Mouse (Mus musculus) intestine, embryonic 15.5 days (tissue): ENCODE results near the gene Obp2a. TPM values are rescaled to one million over a fixed set of nuclear protein-coding genes. Genes with fewer than 3 reads are reported as not detected.
"Not testable (repeated sequence)": the region's sequence is repeated elsewhere in the genome, so short reads cannot be mapped to it uniquely, and the experiment has no call there.

Experiments used
- ATAC-seq: fragments of 200-750 bp; cut with Nextera tagmentation; 2 replicates; pipeline ENCODE4 v1.8.0; 2017; ENCODE audit warnings: moderate TSS enrichment, moderate library complexity
- H3K27ac ChIP-seq: fragments of 300-500 bp; sonication (generic); 2 replicates; pipeline ENCODE4 v1.5.1; 2015; ENCODE audit warnings: mild to moderate bottlenecking, inconsistent platforms
- H3K27me3 ChIP-seq: fragments of 300-500 bp; sonication (generic); replicated peaks from 2 replicates; pipeline ENCODE4 v1.6.1; 2015; ENCODE audit warnings: inconsistent platforms
- H3K36me3 ChIP-seq: fragments of 300-500 bp; sonication (generic); 2 replicates; pipeline ENCODE4 v1.6.1; 2015; ENCODE audit warnings: inconsistent platforms
- H3K4me1 ChIP-seq: fragments of 300-500 bp; sonication (generic); replicated peaks from 2 replicates; pipeline ENCODE4 v1.6.1; 2015; ENCODE audit warnings: inconsistent platforms
- H3K4me2 ChIP-seq: fragments of 300-500 bp; sonication (generic); replicated peaks from 2 replicates; pipeline ENCODE4 v1.6.1; 2015; ENCODE audit warnings: mild to moderate bottlenecking, inconsistent platforms
- H3K4me3 ChIP-seq: fragments of 300-500 bp; sonication (generic); replicated peaks from 2 replicates; pipeline ENCODE4 v1.5.1; 2015; ENCODE audit warnings: inconsistent platforms
- H3K9ac ChIP-seq: fragments of 300-500 bp; sonication (generic); 2 replicates; pipeline ENCODE4 v1.6.1; 2015; ENCODE audit warnings: inconsistent platforms
- H3K9me3 ChIP-seq: fragments of 300-500 bp; sonication (generic); 2 replicates; pipeline ENCODE4 v1.6.1; 2016; ENCODE audit warnings: inconsistent platforms
- WGBS: fragments of 180-500 bp; shearing (Covaris S2); methylation state at CpG from one replicate; pipeline ENCODE4 v1.1.7; 2015; 5-methylcytosine and 5-hydroxymethylcytosine counted together
- polyA plus RNA-seq: library from polyadenylated mRNA; unstranded; fragments of >200 nt; fragmentation: Nextera tagmentation; extraction: Ambion mirVana; gene quantifications from 2 replicates; pipeline ENCODE4 v1.2.1, GENCODE M21; 2015

Gene Obp2a
- polyA plus RNA-seq, 1 experiment from 2014 or later = not detected

DNA sequence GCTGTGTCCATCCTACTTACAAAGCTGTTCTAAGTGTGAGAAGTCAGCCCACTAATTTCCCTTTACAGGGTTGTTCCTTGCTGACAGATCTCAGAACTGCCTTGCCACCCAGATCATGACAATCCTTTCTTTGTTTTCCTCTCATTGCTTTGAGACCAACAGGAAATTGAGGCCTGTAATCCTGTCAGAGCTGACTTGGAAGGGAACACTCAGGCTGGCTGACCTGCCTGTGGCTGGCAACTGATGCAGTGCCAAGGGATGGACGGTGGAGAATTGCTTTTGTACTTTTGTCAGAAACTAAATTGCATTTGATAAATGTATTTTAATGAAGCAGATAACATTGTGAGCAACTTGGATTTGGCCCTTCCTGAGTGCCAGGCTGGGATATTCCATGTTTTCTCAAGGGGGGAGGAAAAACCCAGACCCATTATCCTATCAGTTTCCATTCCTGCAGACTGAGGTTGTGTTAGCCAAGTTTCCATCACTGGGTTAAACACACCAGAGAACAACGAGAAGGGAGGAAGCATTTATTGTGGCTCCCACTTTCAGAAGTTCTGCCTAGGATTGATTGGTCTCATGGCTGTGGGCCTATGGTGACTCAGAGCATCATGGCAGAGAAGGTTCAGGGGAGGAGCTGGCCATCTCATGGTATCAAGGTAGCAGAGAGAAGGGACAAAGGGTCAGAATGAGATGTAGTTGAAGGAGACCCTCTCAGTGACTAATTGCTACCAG lies 33.5 kb downstream of the Obp2a start:
- H3K27ac ChIP-seq = no peak overlapping the region
- no peak for ATAC-seq
- no peak overlapping the region for H3K4me2 ChIP-seq
- no peaks in the 10 kb centered on the region for H3K9me3 ChIP-seq
- 54% methylated on average over 2 of the region's 2 CpGs for WGBS
- no peaks in the 10 kb centered on the region for H3K36me3 ChIP-seq
- no peaks in the 10 kb centered on the region for H3K27me3 ChIP-seq
- H3K4me3 ChIP-seq = no peak overlapping the region
- no peaks in the 10 kb centered on the region for H3K4me1 ChIP-seq
- no peak overlapping the region for H3K9ac ChIP-seq

DNA sequence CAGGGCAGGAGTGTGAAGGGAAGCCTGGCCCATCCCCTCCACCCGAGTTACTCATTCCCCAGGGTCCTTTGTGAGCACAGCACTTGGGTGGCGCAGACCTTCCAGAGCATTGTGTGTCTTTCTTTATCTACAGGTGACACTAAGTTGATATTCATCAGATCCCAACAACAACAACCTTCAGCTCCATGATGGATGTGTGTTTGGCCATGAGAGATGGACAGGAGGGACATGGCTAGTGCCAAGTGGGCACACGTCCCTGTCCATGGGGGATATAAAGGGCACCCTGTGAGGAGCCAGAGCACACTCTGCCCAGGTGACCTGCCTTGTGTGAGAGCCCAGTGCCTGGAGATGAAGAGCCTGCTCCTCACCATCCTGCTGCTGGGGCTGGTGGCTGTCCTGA lies 36.9 kb downstream of the Obp2a start, which contains the start of gene Obp2b:
Gene Obp2b, plus strand, starts transcription at position 301 of the 400 bp plus-strand sequence.
- not testable (repeated sequence) for H3K36me3 ChIP-seq, H3K27ac ChIP-seq, H3K27me3 ChIP-seq, H3K4me1 ChIP-seq, H3K4me3 ChIP-seq, H3K9me3 ChIP-seq, H3K4me2 ChIP-seq, H3K9ac ChIP-seq, ATAC-seq
- 72% methylated on average over 3 of the region's 3 CpGs for WGBS

DNA sequence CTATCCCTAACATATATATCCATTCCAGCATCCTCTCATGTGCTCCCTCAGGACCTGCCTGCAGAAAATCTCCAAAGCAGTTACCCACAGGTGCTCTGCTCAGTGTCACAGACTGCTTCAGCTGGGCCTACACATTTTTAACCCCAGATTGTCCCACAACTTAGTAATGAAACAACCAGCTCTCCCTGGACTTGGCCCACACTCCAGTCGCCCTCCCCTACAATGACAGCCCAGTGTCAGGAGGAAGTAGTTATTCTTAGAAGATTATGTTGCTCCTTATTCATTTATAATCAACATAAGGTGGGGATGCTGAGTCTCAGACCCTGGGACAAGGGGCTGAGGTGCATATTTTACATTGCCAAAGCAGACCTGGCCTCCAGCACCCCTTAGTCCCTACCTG lies 41.8 kb downstream of the Obp2a start:
- Histone ChIP-seq H3K4me1 (no peaks in the 10 kb centered on the region), H3K9me3 (no peaks in the 10 kb centered on the region), H3K27ac (no peak overlapping the region), H3K27me3 (no peaks in the 10 kb centered on the region), H3K4me2 (no peak overlapping the region), H3K9ac (no peak overlapping the region), H3K36me3 (no peaks in the 10 kb centered on the region), H3K4me3 (no peak overlapping the region)
- no peak for ATAC-seq
- 71% methylated on average over 1 of the region's 1 CpGs for WGBS

Other genes starting within 250 kb of the Obp2a start
- 2.2 and 3.0 TPM in 2 replicates for gene Clic3, start 243.2 kb upstream of the Obp2a start, polyA plus RNA-seq
- 28.0 and 33.2 TPM in 2 replicates for gene Paxx, start 238.9 kb upstream of the Obp2a start, polyA plus RNA-seq
- gene Ptgds, start 230.0 kb upstream of the Obp2a start, polyA plus RNA-seq = 4.6 and 5.8 TPM in 2 replicates
- not detected in 2 replicates for gene Lcn12, start 206.1 kb upstream of the Obp2a start, polyA plus RNA-seq
- gene Fbxw5, start 199.3 kb upstream of the Obp2a start, polyA plus RNA-seq = 57.5 and 65.2 TPM in 2 replicates
- 5.4 and 8.3 TPM in 2 replicates for gene C8g, start 198.3 kb upstream of the Obp2a start, polyA plus RNA-seq
- gene Traf2, start 153.1 kb upstream of the Obp2a start, polyA plus RNA-seq = 26.7 and 32.4 TPM in 2 replicates
- gene Edf1, start 142.2 kb upstream of the Obp2a start, polyA plus RNA-seq = 339 and 367 TPM in 2 replicates
- gene Mamdc4, start 125.2 kb upstream of the Obp2a start, polyA plus RNA-seq = 297 and 389 TPM in 2 replicates
- 163 and 190 TPM in 2 replicates for gene Phpt1, start 124.8 kb upstream of the Obp2a start, polyA plus RNA-seq
- 1.7 and 2.9 TPM in 2 replicates for gene Ajm1, start 118.3 kb upstream of the Obp2a start, polyA plus RNA-seq
- gene Rabl6, start 91.5 kb upstream of the Obp2a start, polyA plus RNA-seq = 65.5 and 69.7 TPM in 2 replicates
- gene Ccdc183, start 82.4 kb upstream of the Obp2a start, polyA plus RNA-seq = 0.13 and 0.16 TPM in 2 replicates
- gene Tmem141, start 78.0 kb upstream of the Obp2a start, polyA plus RNA-seq = 22.2 and 23.8 TPM in 2 replicates
- 3.5 and 4.7 TPM in 2 replicates for gene Fcna, start 72.0 kb upstream of the Obp2a start, polyA plus RNA-seq
- gene Lcn8, start 46.9 kb upstream of the Obp2a start, polyA plus RNA-seq = not detected in 2 replicates
- not detected in 2 replicates for gene Lcn5, start 42.1 kb upstream of the Obp2a start, polyA plus RNA-seq
- gene Lcn6, start 23.3 kb upstream of the Obp2a start, polyA plus RNA-seq = not detected in 2 replicates
- gene Lcn10, start 17.3 kb upstream of the Obp2a start, polyA plus RNA-seq = not detected in 2 replicates
- gene Bmyc, start 6.7 kb downstream of the Obp2a start, polyA plus RNA-seq = 87.2 and 98.7 TPM in 2 replicates
- not detected in 2 replicates for gene Obp2b, start 37.0 kb downstream of the Obp2a start, polyA plus RNA-seq
- gene Lcn3, start 65.5 kb downstream of the Obp2a start, polyA plus RNA-seq = not detected in 2 replicates
- not detected in 2 replicates for gene Lcn11, start 77.0 kb downstream of the Obp2a start, polyA plus RNA-seq
- gene Gm13539, start 82.2 kb downstream of the Obp2a start, polyA plus RNA-seq = not detected in 2 replicates
- not detected in 2 replicates for gene Glt6d1, start 115.8 kb downstream of the Obp2a start, polyA plus RNA-seq
- not detected in 2 replicates for gene Lcn9, start 123.1 kb downstream of the Obp2a start, polyA plus RNA-seq
- not detected in 2 replicates for gene Sohlh1, start 147.2 kb downstream of the Obp2a start, polyA plus RNA-seq
- 0.53 and 0.67 TPM in 2 replicates for gene Kcnt1, start 163.7 kb downstream of the Obp2a start, polyA plus RNA-seq